Mouse (Mus musculus) cortical plate, adult 2 months (tissue): Measurements from ENCODE around the gene Slc22a15.

Experiments
- CTCF ChIP-seq: fragments of 200-500 bp; IDR thresholded peaks from 2 replicates; pipeline ENCODE4 v1.5.1; 2011; ENCODE audit warnings: mild to moderate bottlenecking, control low read depth, low read length; ENCODE audit not compliant: insufficient read depth; ENCODE audit errors: extremely low read depth
- POLR2A ChIP-seq: fragments of 200-500 bp; IDR thresholded peaks from 2 replicates; pipeline ENCODE4 v1.6.1; 2011; ENCODE audit warnings: mild to moderate bottlenecking, low read length, control low read depth; ENCODE audit not compliant: insufficient read depth; ENCODE audit errors: extremely low read depth

- TF ChIP-seq POLR2A (no peak), CTCF (no peak)
These were observed 7.7 kb downstream of the Slc22a15 start for GRCm38 (mm10) chr3:101916525-101916924.
